In genomic region chr10:59490920-59491319, GRCm38 (mm10) we compare ENCODE assay signal across 10 mouse cellular contexts. TPM values are rescaled to one million over a fixed set of nuclear protein-coding genes. Genes with fewer than 3 reads are reported as not detected.
A peak's percentile ranks its signal among the peaks of the same experiment; 100 is the strongest.
DNase-seq lines count a peak whose midpoint lies in the region; TF ChIP-seq lines count a peak whose summit lies in the region.
"Had no signal": no experiment of that assay in that cellular context is flagged by ENCODE, and none has a peak within 500 bp of the region (broad histone marks: within the 10 kb centered on the region; RNA-seq: fewer than 3 reads in every experiment).

No protein-coding gene starts in this region.

- peak; percentile 29 for DNase-seq in adrenal gland, postnatal 14 days
- no peak for DNase-seq in adrenal gland, postnatal 4 days (ENCODE audit: low spot score in 2 of 2)
- DNase-seq in left cerebral cortex, postnatal 14 days (ENCODE audit: low spot score in 2 of 2), result peak; percentile 43 to 44
- no peak for DNase-seq in left cerebral cortex, postnatal 25 days (ENCODE audit: low spot score in 2 of 2)
- peak; percentile 68 for DNase-seq in cerebellum, adult 11-12 months
- DNase-seq in embryo, embryonic 11 days, result no peak
- no peak for DNase-seq in urinary bladder, postnatal 14 days (ENCODE audit: low spot score)
- DNase-seq: adrenal gland, adult 8-10 months had no signal

- WGBS in olfactory bulb, adult 2 months, result 53% methylated on average over 8 of the region's 8 CpGs

- TF ChIP-seq POLR2A in olfactory bulb, adult 2 months (IDR thresholded peaks at IDR 0.05; ENCODE audit: insufficient read depth, low read depth, low read length), result no peak

- intact Hi-C loops in left cerebral cortex, postnatal 14 days (cut with DNase I), result loop anchor here (5.0 to 10.0 kb wide), 4 partner anchors 121 to 371 kb away; partner anchors contain the start of gene Micu1
- intact Hi-C loops in left cerebral cortex, postnatal 25 days (cut with DNase I), result loop anchor here (5.0 kb wide), 4 partner anchors 126 to 376 kb away; partner anchors contain the start of genes Gm10322, Mcu and Micu1

- H3K4me3 ChIP-seq in olfactory bulb, adult 2 months (ENCODE audit: insufficient read depth, low read depth, low read length), result no peak overlapping the region
- H3K4me3 ChIP-seq: limb, embryonic 12.5 days had no signal

- H3K27ac ChIP-seq in olfactory bulb, adult 2 months (ENCODE audit: insufficient read depth, low read depth, low read length), result no peak overlapping the region
- H3K27ac ChIP-seq: limb, embryonic 12.5 days had no signal

- H3K4me1 ChIP-seq in olfactory bulb, adult 2 months (ENCODE audit: control insufficient read depth, insufficient read depth, low read length), result no peaks in the 10 kb centered on the region

- peak; percentile 35; the same call in 1 of the 2 replicates for TF ChIP-seq CTCF in olfactory bulb, adult 2 months (IDR thresholded peaks at IDR 0.05; ENCODE audit: insufficient read depth, low read depth, low read length)

RNA-seq across cellular contexts. Expression of gene Oit3, which starts 49.3 kb away (rescaled TPM):
- 5.9 and 6.9 TPM in 2 replicates for total RNA-seq in adrenal gland, postnatal 14 days (2021)
- 1 to 10 TPM; 3.9 to 6.1 TPM for total RNA-seq in adrenal gland, postnatal 4 days (2021)
- total RNA-seq in left cerebral cortex, postnatal 14 days (2021), result under 1 TPM in 1 of 2 experiments, not detected in 1; 0.20 TPM
- under 1 TPM; 0.14 to 0.94 TPM for total RNA-seq in left cerebral cortex, postnatal 25 days (2021)
- polyA plus RNA-seq in olfactory bulb, adult 2 months (2012; ENCODE audit: insufficient read depth, insufficient read length, low replicate concordance, missing spikeins), result not detected in 2 replicates

Comparison
In these comparisons a context has a peak if more than half of its experiments do, and no peak if none do; other contexts are left out.
1. DNase-seq: peak in adrenal gland, postnatal 14 days (single experiment), left cerebral cortex, postnatal 14 days (2 of 2) and cerebellum, adult 11-12 months (single experiment); none in adrenal gland, postnatal 4 days (0 of 2), left cerebral cortex, postnatal 25 days (0 of 2), embryo, embryonic 11 days (single experiment) and urinary bladder, postnatal 14 days (single experiment).